Comparison of ENCODE assay signal across 8 mouse cellular contexts in the genomic region with DNA sequence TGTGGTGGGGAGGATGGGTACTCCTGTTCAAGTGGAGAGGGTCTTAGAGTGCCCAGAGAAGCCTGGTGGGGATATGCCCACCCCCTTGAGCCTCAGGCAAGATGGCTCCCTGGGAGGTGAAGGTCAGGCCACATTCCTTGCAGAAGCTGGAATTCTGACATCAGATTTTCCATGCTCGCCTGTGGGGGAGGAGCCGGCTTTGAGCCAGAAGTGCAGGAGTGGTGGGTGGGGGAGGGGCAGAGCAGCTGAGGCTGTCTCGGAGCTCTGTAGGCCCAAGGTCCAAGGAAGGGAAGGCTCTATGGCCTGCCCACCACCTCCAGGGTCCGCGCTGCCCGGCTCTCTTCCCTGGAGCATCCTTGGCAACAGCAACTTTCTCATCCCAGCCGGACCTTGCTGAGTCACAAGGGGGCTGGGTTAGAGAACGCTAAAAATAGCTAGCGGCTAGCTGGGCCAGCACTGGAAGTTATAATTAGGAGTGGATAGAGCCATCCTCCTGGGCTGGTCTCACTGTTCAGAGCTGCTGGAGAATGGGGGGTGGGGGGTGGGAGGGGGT. TPM values are rescaled to one million over a fixed set of nuclear protein-coding genes. Genes with fewer than 3 reads are reported as not detected.
A peak's percentile ranks its signal among the peaks of the same experiment; 100 is the strongest.
DNase-seq lines count a peak whose midpoint lies in the region; ATAC-seq lines count a peak whose summit lies in the region.

No protein-coding gene starts in this region.

- WGBS in hindbrain, embryonic 11.5 days = 7% methylated on average over 9 of the region's 9 CpGs
- 0% methylated on average over 9 of the region's 9 CpGs for WGBS in lung, embryonic 16.5 days

- H3K27ac ChIP-seq in hindbrain, embryonic 11.5 days (ENCODE audit: low read depth, low read length) = peak overlapping the region; percentile 60; the same call in 1 of the 2 replicates
- H3K27ac ChIP-seq in lung, embryonic 16.5 days (ENCODE audit: low read length) = peak overlapping the region; percentile 95

- no peak overlapping the region for H3K4me3 ChIP-seq in hindbrain, embryonic 11.5 days (ENCODE audit: low read depth, low read length)
- H3K4me3 ChIP-seq in lung, embryonic 16.5 days (ENCODE audit: low read length) = no peak overlapping the region

- H3K4me1 ChIP-seq in hindbrain, embryonic 11.5 days (replicated peaks; ENCODE audit: control insufficient read depth, insufficient read depth, low read length) = peaks cover 17% of the 10 kb centered on the region
- peaks cover 60% of the 10 kb centered on the region for H3K4me1 ChIP-seq in lung, embryonic 16.5 days (replicated peaks; ENCODE audit: control insufficient read depth, insufficient read depth, low read length)

- DNase-seq in WW6 (ENCODE audit: low read depth, low spot score) = peak; percentile 84
- DNase-seq in cerebellum, postnatal 14 days = peak; percentile 80 to 81
- DNase-seq in frontal cortex, postnatal 14 days (ENCODE audit: low spot score in 2 of 2) = peak; percentile 30 to 42
- peak; percentile 84 for DNase-seq in hindbrain, embryonic 11.5 days (ENCODE audit: low spot score)
- peak; percentile 21 to 32 for DNase-seq in layer of hippocampus, postnatal 14 days (ENCODE audit: low spot score in 2 of 2)
- DNase-seq in retina, postnatal 7 days (ENCODE audit: low read depth, low spot score) = peak; percentile 9

- no peaks in the 10 kb centered on the region for H3K36me3 ChIP-seq in hindbrain, embryonic 11.5 days (ENCODE audit: control insufficient read depth, insufficient read depth, low read length)
- no peaks in the 10 kb centered on the region for H3K36me3 ChIP-seq in lung, embryonic 16.5 days (ENCODE audit: control insufficient read depth, insufficient read depth, low read length)

- H3K4me2 ChIP-seq in hindbrain, embryonic 11.5 days (replicated peaks; ENCODE audit: low read depth, low read length) = no peak overlapping the region
- H3K4me2 ChIP-seq in lung, embryonic 16.5 days (ENCODE audit: low read depth, low read length) = peak overlapping the region; percentile 35

- H3K9ac ChIP-seq in hindbrain, embryonic 11.5 days (ENCODE audit: low read depth, low read length) = no peak overlapping the region
- H3K9ac ChIP-seq in lung, embryonic 16.5 days (ENCODE audit: low read length) = peak overlapping the region; percentile 33; the same call in 1 of the 2 replicates

- no peaks in the 10 kb centered on the region for H3K27me3 ChIP-seq in hindbrain, embryonic 11.5 days (ENCODE audit: control insufficient read depth, insufficient read depth, low read length)
- H3K27me3 ChIP-seq in lung, embryonic 16.5 days (ENCODE audit: control insufficient read depth, insufficient read depth, low read depth, low read length) = no peaks in the 10 kb centered on the region

- no peaks in the 10 kb centered on the region for H3K9me3 ChIP-seq in hindbrain, embryonic 11.5 days (ENCODE audit: control insufficient read depth, low read length)
- H3K9me3 ChIP-seq in lung, embryonic 16.5 days (ENCODE audit: control insufficient read depth, low read length) = no peaks in the 10 kb centered on the region

- peak; percentile 82 for ATAC-seq in hindbrain, embryonic 11.5 days (ENCODE audit: low FRiP score)
- peak; percentile 78 for ATAC-seq in lung, embryonic 16.5 days (ENCODE audit: low read depth)
- no peak for ATAC-seq in megakaryocyte-erythroid progenitor cell, adult 5-6 weeks (replicated peaks; ENCODE audit: low FRiP score, low TSS enrichment, poor library complexity, severe bottlenecking)

RNA-seq across cellular contexts. Expression of gene Inpp5a, which starts 24.8 kb away (rescaled TPM):
- polyA plus RNA-seq in hindbrain, embryonic 11.5 days (2014; fragmentation: Nextera tagmentation; extraction: Ambion mirVana) = 24.1 and 24.2 TPM in 2 replicates
- total RNA-seq in layer of hippocampus, postnatal 14 days (2021) = 10 to 100 TPM; 41.1 to 41.2 TPM
- polyA plus RNA-seq in lung, embryonic 16.5 days (2015; fragmentation: Nextera tagmentation; extraction: Ambion mirVana) = 26.8 and 28.8 TPM in 2 replicates
- 4.6 and 8.2 TPM in 2 replicates for total RNA-seq in megakaryocyte-erythroid progenitor cell, adult 5-6 weeks (2014; fragmentation: Nextera tagmentation)
- total RNA-seq in megakaryocyte-erythroid progenitor cell, adult 5-6 weeks (2017) = 3.2 and 4.9 TPM in 2 replicates

Comparison
In these comparisons a context has a peak if more than half of its experiments do, and no peak if none do; other contexts are left out.
1. DNase-seq: peak in every context shown above with its lines; median percentile 84 in WW6; 84 in hindbrain, embryonic 11.5 days; 80 in cerebellum, postnatal 14 days; 36 in frontal cortex, postnatal 14 days; 26 in layer of hippocampus, postnatal 14 days; 9 in retina, postnatal 7 days.
2. RNA of gene Inpp5a, which starts 24.8 kb away (total RNA-seq): 41.1 to 41.2 TPM in layer of hippocampus, postnatal 14 days; 3.2 to 8.2 TPM in megakaryocyte-erythroid progenitor cell, adult 5-6 weeks; every median in the first group is over 4 times any median in the second.